10 mouse cellular contexts compared by ENCODE assay signal in the genomic region with DNA sequence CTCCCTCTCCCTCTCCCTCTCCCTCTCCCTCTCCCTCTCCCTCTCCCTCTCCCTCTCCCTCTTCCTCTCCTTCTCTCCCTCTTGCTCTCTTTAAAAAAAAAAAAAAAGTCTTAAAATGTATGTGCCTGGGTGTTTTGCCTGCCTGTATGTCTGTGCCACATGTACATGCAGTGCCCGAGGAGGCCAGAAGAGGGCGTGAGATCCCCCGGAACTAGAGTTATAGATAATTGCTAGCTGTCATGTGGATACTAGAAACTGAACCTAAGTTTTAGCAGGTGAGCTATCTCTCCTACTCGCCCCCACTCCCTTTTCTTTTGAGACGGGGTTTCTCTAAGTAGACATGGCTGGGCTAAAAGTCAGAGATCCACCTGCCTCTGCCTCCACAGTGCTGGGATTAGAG. TPM values are rescaled to one million over a fixed set of nuclear protein-coding genes. Genes with fewer than 3 reads are reported as not detected.
DNase-seq lines count a peak whose midpoint lies in the region; ATAC-seq and TF ChIP-seq lines count a peak whose summit lies in the region.
"Had no signal": no experiment of that assay in that cellular context is flagged by ENCODE, and none has a peak within 500 bp of the region (broad histone marks: within the 10 kb centered on the region; RNA-seq: fewer than 3 reads in every experiment).

No protein-coding gene starts in this region.

- no peak overlapping the region for H3K4me2 ChIP-seq in kidney, postnatal 0 days (ENCODE audit: low read length)
- no peak overlapping the region for H3K4me2 ChIP-seq in kidney, embryonic 16.5 days (replicated peaks; ENCODE audit: low read depth, low read length)
- no peak overlapping the region for H3K4me2 ChIP-seq in intestine, embryonic 16.5 days (ENCODE audit: low read depth, low read length)
- H3K4me2 ChIP-seq: limb, embryonic 13.5 days had no signal

- H3K27ac ChIP-seq in kidney, postnatal 0 days = no peak overlapping the region
- no peak overlapping the region for H3K27ac ChIP-seq in kidney, embryonic 16.5 days (ENCODE audit: low read length)
- no peak overlapping the region for H3K27ac ChIP-seq in ES-E14 (ENCODE audit: insufficient read depth, low read depth, low read length, poor library complexity, severe bottlenecking)
- H3K27ac ChIP-seq in intestine, embryonic 16.5 days (ENCODE audit: low read length) = no peak overlapping the region
- H3K27ac ChIP-seq: limb, embryonic 13.5 days had no signal

- H3K4me3 ChIP-seq in kidney, postnatal 0 days (replicated peaks; ENCODE audit: low read depth, low read length) = no peak overlapping the region
- H3K4me3 ChIP-seq in kidney, embryonic 16.5 days (ENCODE audit: low read length) = no peak overlapping the region
- no peak overlapping the region for H3K4me3 ChIP-seq in ES-E14 (ENCODE audit: insufficient read depth in 1 of 2, low read depth in 1 of 2, low read length in 2 of 2, poor library complexity in 1 of 2, severe bottlenecking in 1 of 2)
- H3K4me3 ChIP-seq in intestine, embryonic 16.5 days (ENCODE audit: low read length) = no peak overlapping the region
- H3K4me3 ChIP-seq: limb, embryonic 13.5 days had no signal

- no peak for TF ChIP-seq POLR2A in brain, embryonic 14.5 days (IDR thresholded peaks at IDR 0.05; ENCODE audit: borderline replicate concordance, extremely low read depth, insufficient read depth, insufficient read length, poor library complexity, severe bottlenecking)

- peak; percentile 56 for TF ChIP-seq CTCF in kidney, postnatal 0 days (IDR thresholded peaks at IDR 0.05; ENCODE audit: low read depth)
- TF ChIP-seq CTCF in brain, embryonic 14.5 days (IDR thresholded peaks at IDR 0.05; ENCODE audit: borderline replicate concordance, extremely low read depth, insufficient read depth, insufficient read length) = peak; percentile 36; the same call in 1 of the 2 replicates

- no peaks in the 10 kb centered on the region for H3K36me3 ChIP-seq in kidney, postnatal 0 days (ENCODE audit: insufficient read depth, low read length)
- no peaks in the 10 kb centered on the region for H3K36me3 ChIP-seq in kidney, embryonic 16.5 days (ENCODE audit: insufficient read depth, low read length)
- H3K36me3 ChIP-seq in ES-E14 (ENCODE audit: control insufficient read depth, insufficient read depth, low read length, poor library complexity, severe bottlenecking) = no peaks in the 10 kb centered on the region
- no peaks in the 10 kb centered on the region for H3K36me3 ChIP-seq in intestine, embryonic 16.5 days (ENCODE audit: control insufficient read depth, insufficient read depth, low read length)
- H3K36me3 ChIP-seq: limb, embryonic 13.5 days had no signal

- no peaks in the 10 kb centered on the region for H3K4me1 ChIP-seq in kidney, postnatal 0 days (replicated peaks; ENCODE audit: insufficient read depth, low read length)
- H3K4me1 ChIP-seq in kidney, embryonic 16.5 days (ENCODE audit: insufficient read depth, low read length) = no peaks in the 10 kb centered on the region
- H3K4me1 ChIP-seq in ES-E14 (ENCODE audit: control insufficient read depth in 2 of 2, insufficient read depth in 2 of 2, low read length in 2 of 2, poor library complexity in 1 of 2) = no peaks in the 10 kb centered on the region
- no peaks in the 10 kb centered on the region for H3K4me1 ChIP-seq in intestine, embryonic 16.5 days (ENCODE audit: control insufficient read depth, insufficient read depth, low read length)
- H3K4me1 ChIP-seq: limb, embryonic 13.5 days had no signal

- H3K27me3 ChIP-seq in kidney, postnatal 0 days (ENCODE audit: insufficient read depth, low read length) = no peaks in the 10 kb centered on the region
- H3K27me3 ChIP-seq in kidney, embryonic 16.5 days (ENCODE audit: insufficient read depth, low read length) = no peaks in the 10 kb centered on the region
- no peaks in the 10 kb centered on the region; the same call in 1 of the 2 replicates for H3K27me3 ChIP-seq in intestine, embryonic 16.5 days (replicated peaks; ENCODE audit: control insufficient read depth, insufficient read depth, low read length)
- H3K27me3 ChIP-seq: limb, embryonic 13.5 days had no signal

- 33% methylated on average over 5 of the region's 5 CpGs for WGBS in kidney, postnatal 0 days
- 36% methylated on average over 5 of the region's 5 CpGs for WGBS in kidney, embryonic 16.5 days
- WGBS in intestine, embryonic 16.5 days = 35% methylated on average over 5 of the region's 5 CpGs

- no peak for ATAC-seq in kidney, postnatal 0 days (replicated peaks; ENCODE audit: low FRiP score, low read depth)
- ATAC-seq in kidney, embryonic 16.5 days (ENCODE audit: low FRiP score, low TSS enrichment) = no peak
- no peak for ATAC-seq in intestine, embryonic 16.5 days

- no peaks in the 10 kb centered on the region for H3K9me3 ChIP-seq in kidney, postnatal 0 days (replicated peaks; ENCODE audit: low read length)
- no peaks in the 10 kb centered on the region for H3K9me3 ChIP-seq in kidney, embryonic 16.5 days (ENCODE audit: low read length)
- no peaks in the 10 kb centered on the region for H3K9me3 ChIP-seq in ES-E14 (ENCODE audit: control insufficient read depth, insufficient read depth, low read depth, low read length)
- no peaks in the 10 kb centered on the region for H3K9me3 ChIP-seq in intestine, embryonic 16.5 days (ENCODE audit: control insufficient read depth, low read length)
- H3K9me3 ChIP-seq: limb, embryonic 13.5 days had no signal

- in situ Hi-C loops in ES-E14 (cut with MboI; ENCODE audit: low sequenced_read_pairs in 2 of 2, unreplicated experiment in 2 of 2) = no loop called here

- DNase-seq in kidney, postnatal 0 days (ENCODE audit: low spot score) = no peak
- peak; percentile 38 for DNase-seq in ES-E14 (ENCODE audit: low read depth, low spot score)
- DNase-seq in brain, embryonic 14.5 days (ENCODE audit: low read depth) = no peak
- peak; percentile 38 for DNase-seq in lung, postnatal 36 days
- no peak for DNase-seq in heart, adult 18-20 months
- no peak for DNase-seq in urinary bladder, postnatal 10 days (ENCODE audit: low spot score)
- DNase-seq: heart, adult 11 months had no signal

- H3K9ac ChIP-seq in kidney, postnatal 0 days (ENCODE audit: low read depth, low read length) = no peak overlapping the region
- no peak overlapping the region for H3K9ac ChIP-seq in kidney, embryonic 16.5 days (replicated peaks; ENCODE audit: low read length)
- no peak overlapping the region for H3K9ac ChIP-seq in ES-E14 (ENCODE audit: insufficient read depth, low read depth, low read length, poor library complexity, severe bottlenecking)
- no peak overlapping the region for H3K9ac ChIP-seq in intestine, embryonic 16.5 days (ENCODE audit: low read depth, low read length)
- H3K9ac ChIP-seq: limb, embryonic 13.5 days had no signal

TF ChIP-seq in ES-E14, 5 proteins besides CTCF, POLR2A, EP300 and RAD21:
- TF ChIP-seq ZNF384 (IDR thresholded peaks at IDR 0.05; ENCODE audit: low read depth, low read length) (0 out of 2 replicates have a peak, but pooled peaks have one; percentile 43), HCFC1 (IDR thresholded peaks at IDR 0.05; ENCODE audit: borderline replicate concordance, insufficient read depth, low read length) (no peak)

RNA-seq across cellular contexts. Expression of gene Syt12, which starts 8.9 kb away (rescaled TPM):
- polyA plus RNA-seq in kidney, postnatal 0 days (2015; fragmentation: Nextera tagmentation; extraction: Ambion mirVana) = 1.5 and 1.8 TPM in 2 replicates
- 2.8 and 3.8 TPM in 2 replicates for polyA plus RNA-seq in kidney, embryonic 16.5 days (2015; fragmentation: Nextera tagmentation; extraction: Ambion mirVana)
- total RNA-seq in ES-E14 (2012; rRNA removed) = 0.58 and 1.1 TPM in 2 replicates
- 1.7 and 2.9 TPM in 2 replicates for polyA plus RNA-seq in brain, embryonic 14.5 days (2012; rRNA removed)
- total RNA-seq in heart, adult 18-20 months (2021) = 1 to 10 TPM; 4.2 to 7.2 TPM
- polyA plus RNA-seq in intestine, embryonic 16.5 days (2015; fragmentation: Nextera tagmentation; extraction: Ambion mirVana) = 0.34 and 0.36 TPM in 2 replicates

RNA-seq across cellular contexts. Expression of gene Rhod, which starts 29.1 kb away (rescaled TPM):
- polyA plus RNA-seq in kidney, postnatal 0 days (2015; fragmentation: Nextera tagmentation; extraction: Ambion mirVana) = 49.3 and 49.7 TPM in 2 replicates
- 46.3 and 57.9 TPM in 2 replicates for polyA plus RNA-seq in kidney, embryonic 16.5 days (2015; fragmentation: Nextera tagmentation; extraction: Ambion mirVana)
- total RNA-seq in ES-E14 (2012; rRNA removed) = 10.9 and 15.5 TPM in 2 replicates
- polyA plus RNA-seq in brain, embryonic 14.5 days (2012; rRNA removed) = 4.2 and 5.2 TPM in 2 replicates
- total RNA-seq in heart, adult 18-20 months (2021) = 1 to 10 TPM; 5.4 to 5.8 TPM
- polyA plus RNA-seq in intestine, embryonic 16.5 days (2015; fragmentation: Nextera tagmentation; extraction: Ambion mirVana) = 24.1 and 28.2 TPM in 2 replicates

RNA-seq across cellular contexts. Expression of gene 2010003K11Rik, which starts 30.0 kb away (rescaled TPM):
- polyA plus RNA-seq in kidney, postnatal 0 days (2015; fragmentation: Nextera tagmentation; extraction: Ambion mirVana) = 0.57 and 0.61 TPM in 2 replicates
- polyA plus RNA-seq in kidney, embryonic 16.5 days (2015; fragmentation: Nextera tagmentation; extraction: Ambion mirVana) = 0.22 TPM in 1 of 2 replicates, not detected in the other
- not detected in 2 replicates for total RNA-seq in ES-E14 (2012; rRNA removed)
- 0.08 TPM in 1 of 2 replicates, not detected in the other for polyA plus RNA-seq in brain, embryonic 14.5 days (2012; rRNA removed)
- total RNA-seq in heart, adult 18-20 months (2021) = 1 to 10 TPM in 1 of 2 experiments, not detected in 1; 1.2 TPM
- 21.6 and 35.7 TPM in 2 replicates for polyA plus RNA-seq in intestine, embryonic 16.5 days (2015; fragmentation: Nextera tagmentation; extraction: Ambion mirVana)
- polyA plus RNA-seq: limb, embryonic 13.5 days had no signal

RNA-seq across cellular contexts. Expression of gene Pcx, which starts 41.9 kb away (rescaled TPM):
- 57.6 and 66.9 TPM in 2 replicates for polyA plus RNA-seq in kidney, postnatal 0 days (2015; fragmentation: Nextera tagmentation; extraction: Ambion mirVana)
- polyA plus RNA-seq in kidney, embryonic 16.5 days (2015; fragmentation: Nextera tagmentation; extraction: Ambion mirVana) = 56.3 and 70.9 TPM in 2 replicates
- total RNA-seq in ES-E14 (2012; rRNA removed) = 35.6 and 44.6 TPM in 2 replicates
- polyA plus RNA-seq in brain, embryonic 14.5 days (2012; rRNA removed) = 12.4 and 19.4 TPM in 2 replicates
- 10 to 100 TPM; 44.9 to 96.4 TPM for total RNA-seq in heart, adult 18-20 months (2021)
- 16.6 and 17.7 TPM in 2 replicates for polyA plus RNA-seq in intestine, embryonic 16.5 days (2015; fragmentation: Nextera tagmentation; extraction: Ambion mirVana)

Comparison
In these comparisons a context has a peak if more than half of its experiments do, and no peak if none do; other contexts are left out.
1. DNase-seq: peak in ES-E14 (single experiment) and lung, postnatal 36 days (single experiment); none in kidney, postnatal 0 days (single experiment), brain, embryonic 14.5 days (single experiment), heart, adult 18-20 months (0 of 2) and urinary bladder, postnatal 10 days (single experiment).
2. RNA of gene 2010003K11Rik, which starts 30.0 kb away (polyA plus RNA-seq): 21.6 to 35.7 TPM in intestine, embryonic 16.5 days; 0.57 to 0.61 TPM in kidney, postnatal 0 days, 0.22 TPM in kidney, embryonic 16.5 days and 0.08 TPM in brain, embryonic 14.5 days; every median in the first group is over 10 times any median in the second.